Mouse (Mus musculus): Measurements from ENCODE around the gene Tbc1d16. TPM values are rescaled to one million over a fixed set of nuclear protein-coding genes. Genes with fewer than 3 reads are reported as not detected.

Gene Tbc1d16
- polyA plus RNA-seq, 1 experiment = 1.2 TPM

GRCm38 (mm10) chr11:119191606-119192081 lies 36.7 kb downstream of the Tbc1d16 start:
- Histone ChIP-seq H3K4me3 (replicated peaks; ENCODE audit: control insufficient read depth, low read depth, low read length) (no peak overlapping the region), H3K4me1 (ENCODE audit: control insufficient read depth, insufficient read depth, low read length) (peaks cover 6% of the 10 kb centered on the region), H3K27ac (ENCODE audit: control insufficient read depth, insufficient read depth, low read depth, low read length, poor library complexity) (no peak overlapping the region)
- WGBS = 23% methylated on average over 9 of the region's 9 CpGs
- no peak for TF ChIP-seq CTCF (IDR thresholded peaks at IDR 0.05; ENCODE audit: control insufficient read depth, insufficient read depth, low read length)
- no peak for TF ChIP-seq POLR2A (IDR thresholded peaks at IDR 0.05; ENCODE audit: borderline replicate concordance, control insufficient read depth, low read depth, low read length)

GRCm38 (mm10) chr11:119190498-119190897 lies 37.8 kb downstream of the Tbc1d16 start:
- H3K4me1 ChIP-seq (ENCODE audit: control insufficient read depth, insufficient read depth, low read length) = peaks cover 6% of the 10 kb centered on the region
- WGBS = under 1% methylated on average over 11 of the region's 11 CpGs
- H3K27ac ChIP-seq (ENCODE audit: control insufficient read depth, insufficient read depth, low read depth, low read length, poor library complexity) = no peak overlapping the region
- no peak overlapping the region for H3K4me3 ChIP-seq (replicated peaks; ENCODE audit: control insufficient read depth, low read depth, low read length)
- TF ChIP-seq POLR2A (IDR thresholded peaks at IDR 0.05; ENCODE audit: borderline replicate concordance, control insufficient read depth, low read depth, low read length) = 0 out of 2 replicates have a peak, but pooled peaks have one; percentile 47
- TF ChIP-seq CTCF (IDR thresholded peaks at IDR 0.05; ENCODE audit: control insufficient read depth, insufficient read depth, low read length) = peak; percentile 89

GRCm38 (mm10) chr11:119189319-119189718 lies 39.0 kb downstream of the Tbc1d16 start:
- no peak for TF ChIP-seq CTCF (IDR thresholded peaks at IDR 0.05; ENCODE audit: control insufficient read depth, insufficient read depth, low read length)
- no peak for TF ChIP-seq POLR2A (IDR thresholded peaks at IDR 0.05; ENCODE audit: borderline replicate concordance, control insufficient read depth, low read depth, low read length)
- Histone ChIP-seq H3K4me1 (ENCODE audit: control insufficient read depth, insufficient read depth, low read length) (peaks cover 6% of the 10 kb centered on the region), H3K4me3 (replicated peaks; ENCODE audit: control insufficient read depth, low read depth, low read length) (no peak overlapping the region), H3K27ac (ENCODE audit: control insufficient read depth, insufficient read depth, low read depth, low read length, poor library complexity) (no peak overlapping the region)
- 82% methylated on average over 3 of the region's 3 CpGs for WGBS

- peaks cover 6% of the 10 kb centered on the region for H3K4me1 ChIP-seq (ENCODE audit: control insufficient read depth, insufficient read depth, low read length)
- H3K4me3 ChIP-seq (replicated peaks; ENCODE audit: control insufficient read depth, low read depth, low read length) = no peak overlapping the region
- WGBS = 67% methylated on average over 6 of the region's 6 CpGs
- no peak for TF ChIP-seq POLR2A (IDR thresholded peaks at IDR 0.05; ENCODE audit: borderline replicate concordance, control insufficient read depth, low read depth, low read length)
- no peak for TF ChIP-seq CTCF (IDR thresholded peaks at IDR 0.05; ENCODE audit: control insufficient read depth, insufficient read depth, low read length)
- H3K27ac ChIP-seq (ENCODE audit: control insufficient read depth, insufficient read depth, low read depth, low read length, poor library complexity) = no peak overlapping the region
Measured at GRCm38 (mm10) chr11:119188389-119188788, 39.9 kb downstream of the Tbc1d16 start.

- no peak overlapping the region for H3K4me3 ChIP-seq (replicated peaks; ENCODE audit: control insufficient read depth, low read depth, low read length)
- peaks cover 5% of the 10 kb centered on the region for H3K4me1 ChIP-seq (ENCODE audit: control insufficient read depth, insufficient read depth, low read length)
- H3K27ac ChIP-seq (ENCODE audit: control insufficient read depth, insufficient read depth, low read depth, low read length, poor library complexity) = no peak overlapping the region
- TF ChIP-seq CTCF (IDR thresholded peaks at IDR 0.05; ENCODE audit: control insufficient read depth, insufficient read depth, low read length) = no peak
- TF ChIP-seq POLR2A (IDR thresholded peaks at IDR 0.05; ENCODE audit: borderline replicate concordance, control insufficient read depth, low read depth, low read length) = no peak
- 69% methylated on average over 10 of the region's 10 CpGs for WGBS
Measured at GRCm38 (mm10) chr11:119187800-119188197, 40.5 kb downstream of the Tbc1d16 start.

GRCm38 (mm10) chr11:119186989-119187799 lies 41.1 kb downstream of the Tbc1d16 start:
- Histone ChIP-seq H3K27ac (ENCODE audit: control insufficient read depth, insufficient read depth, low read depth, low read length, poor library complexity) (no peak overlapping the region), H3K4me1 (ENCODE audit: control insufficient read depth, insufficient read depth, low read length) (peaks cover 4% of the 10 kb centered on the region), H3K4me3 (replicated peaks; ENCODE audit: control insufficient read depth, low read depth, low read length) (no peak overlapping the region)
- 34% methylated on average over 25 of the region's 25 CpGs for WGBS
- TF ChIP-seq CTCF (IDR thresholded peaks at IDR 0.05; ENCODE audit: control insufficient read depth, insufficient read depth, low read length) (peak; percentile 79), POLR2A (IDR thresholded peaks at IDR 0.05; ENCODE audit: borderline replicate concordance, control insufficient read depth, low read depth, low read length) (no peak)

GRCm38 (mm10) chr11:119186381-119186780 lies 41.9 kb downstream of the Tbc1d16 start:
- no peak overlapping the region for H3K27ac ChIP-seq (ENCODE audit: control insufficient read depth, insufficient read depth, low read depth, low read length, poor library complexity)
- TF ChIP-seq CTCF (IDR thresholded peaks at IDR 0.05; ENCODE audit: control insufficient read depth, insufficient read depth, low read length) = no peak
- TF ChIP-seq POLR2A (IDR thresholded peaks at IDR 0.05; ENCODE audit: borderline replicate concordance, control insufficient read depth, low read depth, low read length) = no peak
- peaks cover under 1% of the 10 kb centered on the region; the same call in 1 of the 2 replicates for H3K4me1 ChIP-seq (ENCODE audit: control insufficient read depth, insufficient read depth, low read length)
- no peak overlapping the region for H3K4me3 ChIP-seq (replicated peaks; ENCODE audit: control insufficient read depth, low read depth, low read length)
- WGBS = 74% methylated on average over 3 of the region's 3 CpGs

GRCm38 (mm10) chr11:119183684-119184310 lies 44.5 kb downstream of the Tbc1d16 start:
- peaks cover 1% of the 10 kb centered on the region for H3K4me1 ChIP-seq (ENCODE audit: control insufficient read depth, insufficient read depth, low read length)
- H3K4me3 ChIP-seq (replicated peaks; ENCODE audit: control insufficient read depth, low read depth, low read length) = no peak overlapping the region
- TF ChIP-seq CTCF (IDR thresholded peaks at IDR 0.05; ENCODE audit: control insufficient read depth, insufficient read depth, low read length) (no peak), POLR2A (IDR thresholded peaks at IDR 0.05; ENCODE audit: borderline replicate concordance, control insufficient read depth, low read depth, low read length) (no peak)
- 83% methylated on average over 15 of the region's 15 CpGs for WGBS
- H3K27ac ChIP-seq (ENCODE audit: control insufficient read depth, insufficient read depth, low read depth, low read length, poor library complexity) = no peak overlapping the region
